Mouse (Mus musculus): ENCODE data around the gene Fgf22.

The Fgf22 gene

DNA sequence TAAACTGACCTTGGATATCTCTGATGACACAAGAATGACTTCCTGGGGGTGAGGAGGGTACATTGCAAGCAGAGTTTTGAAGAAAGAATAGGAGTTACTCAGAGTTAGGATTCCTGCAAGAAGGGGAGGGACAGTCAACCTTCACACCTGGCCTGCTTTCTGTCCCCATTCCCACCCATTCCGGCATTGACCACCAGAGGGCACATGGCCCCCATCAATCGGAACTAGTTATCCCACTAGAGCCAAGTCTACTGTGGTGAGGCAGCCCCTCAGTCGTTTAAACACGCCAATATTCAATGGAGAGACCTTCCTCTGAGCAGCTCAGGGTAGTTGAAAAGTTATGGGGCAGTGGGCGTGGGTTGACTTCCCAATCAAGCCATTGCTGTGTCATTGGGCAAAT, 13.5 kb downstream of the Fgf22 start:
- peak; percentile 54 to 62 for DNase-seq

DNA sequence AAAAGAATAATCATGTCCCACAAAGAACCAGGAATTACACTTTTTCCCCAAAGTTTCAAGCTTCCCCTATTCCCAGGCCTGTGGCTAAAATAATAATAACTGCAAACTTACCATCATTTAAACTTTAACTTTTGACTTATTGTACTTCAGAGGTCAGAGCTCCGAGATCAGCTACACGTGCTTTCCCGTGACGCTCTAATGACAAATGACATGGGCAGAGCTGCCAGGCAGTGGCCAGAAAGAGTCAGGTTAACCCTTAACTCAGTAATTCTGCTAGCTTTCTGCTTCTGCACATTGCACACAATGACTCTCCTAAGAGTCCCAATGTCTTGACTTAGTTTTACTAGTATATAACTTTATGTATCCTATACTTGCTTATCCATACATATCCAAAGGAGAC, 14.5 kb downstream of the Fgf22 start:
- no peak for DNase-seq

- DNase-seq: no peak
These were observed 17.4 kb downstream of the Fgf22 start for GRCm38 (mm10) chr10:79772320-79772719.

- DNase-seq: no peak
These were observed 18.3 kb downstream of the Fgf22 start for GRCm38 (mm10) chr10:79773208-79773607.

GRCm38 (mm10) chr10:79774486-79775279, 19.8 kb downstream of the Fgf22 start:
- no peak for DNase-seq

DNA sequence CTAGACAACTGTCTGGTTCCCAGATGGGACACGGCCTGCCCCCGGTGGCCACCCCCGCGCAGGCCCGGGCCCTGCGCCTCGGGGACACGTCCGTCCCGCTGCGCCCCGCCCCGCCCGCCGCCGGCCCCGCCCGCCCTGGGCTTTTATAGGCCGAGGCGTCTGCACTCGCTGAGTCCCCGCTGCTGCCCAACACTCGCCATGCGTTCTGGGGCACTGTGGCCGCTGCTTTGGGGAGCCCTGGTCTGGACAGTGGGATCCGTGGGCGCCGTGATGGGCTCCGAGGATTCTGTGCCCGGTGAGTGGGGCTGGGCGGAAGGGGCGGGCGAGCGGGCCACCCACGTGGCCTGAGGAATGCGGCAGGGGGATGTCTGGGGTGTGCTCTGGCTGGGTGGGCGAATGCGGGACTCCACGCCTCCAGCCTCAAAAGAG, 22.2 kb downstream of the Fgf22 start, which contains the start of gene Fstl3:
Gene Fstl3, plus strand, starts transcription at position 170 of the 429 bp plus-strand sequence.
- no peak for DNase-seq

GRCm38 (mm10) chr10:79778006-79778405, 23.1 kb downstream of the Fgf22 start:
- DNase-seq: no peak

- no peak for DNase-seq
These were observed 24.3 kb downstream of the Fgf22 start for GRCm38 (mm10) chr10:79779193-79779592.

DNA sequence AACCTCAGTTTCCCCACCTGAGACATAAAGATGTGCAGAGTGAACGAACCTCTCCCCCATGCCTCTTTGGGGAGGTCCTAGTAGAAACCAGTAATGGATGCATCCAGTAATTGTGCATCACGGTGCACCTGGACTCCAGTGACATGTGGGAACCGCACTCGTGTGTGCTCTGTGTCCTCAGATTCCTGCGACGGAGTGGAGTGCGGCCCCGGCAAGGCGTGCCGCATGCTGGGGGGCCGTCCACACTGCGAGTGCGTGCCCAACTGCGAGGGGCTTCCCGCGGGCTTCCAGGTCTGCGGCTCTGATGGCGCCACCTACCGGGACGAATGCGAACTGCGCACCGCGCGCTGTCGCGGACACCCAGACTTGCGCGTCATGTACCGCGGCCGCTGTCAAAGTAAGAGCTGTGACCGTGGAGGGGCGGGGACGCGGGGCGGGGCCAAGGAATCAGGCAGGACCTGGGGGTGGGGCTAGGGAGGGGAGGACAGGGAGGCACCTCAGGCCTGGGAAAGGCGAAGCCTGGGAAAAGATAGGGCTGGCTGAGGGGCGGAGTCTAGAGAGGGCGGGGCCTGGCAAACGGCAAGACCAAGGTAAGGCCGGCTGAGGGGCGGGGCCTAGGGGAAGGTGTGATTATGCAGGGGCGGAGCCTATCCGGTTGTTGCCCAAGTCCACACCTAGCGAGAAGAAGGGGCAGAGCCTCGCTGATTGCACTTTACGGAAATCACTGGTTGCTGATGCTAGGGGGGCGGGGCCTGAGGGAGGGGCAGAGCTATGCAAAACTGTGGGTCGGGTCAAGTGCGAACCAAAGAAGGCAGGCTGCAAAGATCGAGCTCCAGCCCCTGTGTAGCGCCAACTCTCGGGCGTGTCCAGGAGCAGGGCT, 25.1 kb downstream of the Fgf22 start:
- peak; percentile 85 to 90 for DNase-seq

- DNase-seq: no peak
These were observed 25.8 kb downstream of the Fgf22 start for GRCm38 (mm10) chr10:79780664-79781015.

DNA sequence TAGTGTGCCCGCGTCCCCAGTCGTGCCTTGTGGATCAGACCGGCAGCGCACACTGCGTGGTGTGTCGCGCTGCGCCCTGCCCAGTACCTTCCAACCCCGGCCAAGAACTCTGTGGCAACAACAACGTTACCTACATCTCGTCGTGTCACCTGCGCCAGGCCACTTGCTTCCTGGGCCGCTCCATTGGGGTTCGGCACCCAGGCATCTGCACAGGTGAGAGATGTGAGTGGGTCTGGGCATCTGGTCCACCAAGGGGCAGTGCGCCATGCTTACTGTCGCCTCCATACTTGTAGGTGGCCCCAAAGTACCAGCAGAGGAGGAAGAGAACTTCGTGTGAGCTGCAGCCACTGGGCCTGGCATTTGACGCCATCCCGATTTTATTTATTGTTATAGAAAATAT, 26.3 kb downstream of the Fgf22 start:
- no peak for DNase-seq

DNA sequence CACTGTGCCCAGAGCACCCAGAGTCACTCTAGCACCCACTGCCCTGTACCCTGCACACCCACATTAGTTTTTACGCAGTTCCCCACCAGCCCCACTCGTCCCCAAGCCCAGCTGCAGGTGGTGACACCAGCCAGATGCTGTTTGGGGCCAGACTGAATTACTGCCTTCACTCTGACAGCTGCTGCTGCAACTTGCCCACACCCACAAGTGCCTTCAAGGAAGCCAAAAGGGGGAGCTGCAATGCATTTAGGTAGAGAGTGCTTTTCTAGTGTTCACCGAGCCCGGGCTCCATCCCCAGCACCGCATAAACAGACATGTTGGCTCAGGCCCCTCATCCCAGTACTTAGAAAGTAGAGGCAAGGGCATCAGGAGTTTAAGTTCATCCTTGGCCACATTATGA, 27.1 kb downstream of the Fgf22 start:
- DNase-seq: peak; percentile 48 to 70

- DNase-seq: no peak
These were observed 28.2 kb downstream of the Fgf22 start for GRCm38 (mm10) chr10:79783050-79783449.

DNA sequence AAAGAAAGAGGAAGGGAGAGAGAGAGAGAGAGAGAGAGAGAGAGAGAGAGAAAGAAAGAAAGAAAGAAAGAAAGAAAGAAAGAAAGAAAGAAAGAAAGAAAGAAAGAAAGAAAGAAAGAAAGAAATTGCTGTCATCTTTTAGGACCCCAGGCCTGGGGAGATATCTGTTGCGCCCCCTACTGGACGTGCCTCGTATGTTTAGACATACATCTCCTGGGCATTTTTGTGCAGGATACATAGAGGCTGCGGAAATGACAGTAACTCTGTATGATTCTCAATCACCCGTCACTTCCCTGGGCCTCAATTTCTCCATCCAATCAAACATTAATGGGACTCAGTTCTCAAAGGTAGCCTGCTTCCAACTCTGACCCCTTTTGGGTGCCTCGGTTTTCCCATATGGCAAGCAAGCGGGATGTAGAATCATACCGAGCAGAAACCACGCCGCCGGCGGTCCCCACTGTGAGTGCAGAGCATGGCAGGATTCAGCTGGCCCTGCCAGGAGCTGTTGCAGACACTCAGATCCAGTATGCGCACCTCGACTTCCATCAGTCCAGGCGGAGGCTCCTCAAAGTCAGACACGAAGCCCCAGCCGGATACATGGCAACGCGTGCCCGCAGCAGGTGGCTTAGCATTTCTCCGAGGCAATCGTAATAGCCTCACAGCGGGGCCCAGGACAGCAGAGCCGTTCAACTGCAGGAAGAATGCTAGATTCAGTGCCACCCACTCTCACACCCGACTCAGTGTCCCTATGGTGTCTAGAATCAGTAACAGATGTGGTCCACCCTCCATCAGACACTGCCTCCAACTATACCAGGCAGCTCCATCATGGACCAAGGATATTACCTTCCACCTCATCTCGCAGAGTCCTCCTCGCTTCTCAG, 29.3 kb downstream of the Fgf22 start:
- no peak for DNase-seq

DNA sequence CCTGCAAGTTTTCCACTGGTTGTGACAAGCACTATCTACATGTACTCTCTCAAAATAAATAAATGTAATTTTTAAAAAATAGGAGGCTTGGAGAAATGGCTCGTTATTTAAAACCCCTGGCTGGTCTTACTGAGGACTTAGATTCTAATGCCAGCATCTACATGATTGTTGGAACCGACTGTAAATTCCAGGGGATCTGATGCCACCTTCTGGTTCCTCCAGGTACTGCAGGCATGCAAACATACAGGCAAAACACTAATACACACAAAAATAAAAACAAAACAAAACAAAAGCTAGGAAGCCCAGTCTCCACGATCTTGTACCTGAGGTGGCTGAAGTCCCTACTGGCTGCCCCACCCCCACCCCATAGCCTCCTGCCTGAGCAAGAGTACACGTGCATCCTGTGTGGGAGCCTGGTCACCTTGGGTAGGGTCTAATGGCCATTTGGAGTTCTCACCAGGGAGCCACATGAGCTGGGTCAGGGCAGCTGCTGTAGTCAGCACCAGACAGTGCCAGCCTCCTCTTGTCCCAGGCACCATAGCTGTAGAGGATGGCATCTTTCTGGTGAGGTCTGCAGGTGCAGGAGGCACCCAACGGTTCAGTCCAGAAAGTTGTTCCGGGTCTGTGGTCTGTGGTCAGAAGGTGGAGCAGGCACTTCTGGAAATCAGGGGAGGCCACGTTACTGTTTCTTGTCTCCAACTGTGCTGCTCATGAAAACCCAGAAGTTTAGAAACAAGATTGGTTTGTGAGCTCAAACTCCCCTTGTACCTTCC, 33.7 kb downstream of the Fgf22 start:
- peak in 1 of 2 experiments; percentile 59 for DNase-seq

DNA sequence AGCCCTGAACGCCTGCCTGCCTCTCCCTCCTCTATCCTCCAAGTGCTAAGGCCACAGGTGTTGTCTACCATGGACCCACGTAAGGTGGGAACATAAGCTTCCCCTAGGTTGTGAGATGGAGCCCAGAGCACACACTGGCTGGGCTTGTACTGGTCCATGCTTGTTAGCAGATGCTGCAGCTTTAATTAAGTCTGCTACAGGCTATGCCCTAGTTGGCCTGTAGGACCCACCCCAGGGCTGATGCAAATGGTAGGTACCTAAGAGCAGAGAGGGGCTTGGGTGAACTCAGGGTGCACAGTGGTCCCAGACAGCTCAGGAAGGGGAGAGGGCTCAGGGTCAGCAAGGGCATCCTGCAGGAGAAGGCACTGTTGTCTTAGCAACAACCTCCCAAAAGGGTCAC, 34.7 kb downstream of the Fgf22 start:
- no peak for DNase-seq

GRCm38 (mm10) chr10:79790861-79791260, 36.0 kb downstream of the Fgf22 start, which contains the start of gene Prss57:
Gene Prss57 (minus strand): TSS chr10:79790961.
- DNase-seq: no peak

- no peak for DNase-seq
These were observed 37.6 kb downstream of the Fgf22 start for GRCm38 (mm10) chr10:79792339-79793040.

DNA sequence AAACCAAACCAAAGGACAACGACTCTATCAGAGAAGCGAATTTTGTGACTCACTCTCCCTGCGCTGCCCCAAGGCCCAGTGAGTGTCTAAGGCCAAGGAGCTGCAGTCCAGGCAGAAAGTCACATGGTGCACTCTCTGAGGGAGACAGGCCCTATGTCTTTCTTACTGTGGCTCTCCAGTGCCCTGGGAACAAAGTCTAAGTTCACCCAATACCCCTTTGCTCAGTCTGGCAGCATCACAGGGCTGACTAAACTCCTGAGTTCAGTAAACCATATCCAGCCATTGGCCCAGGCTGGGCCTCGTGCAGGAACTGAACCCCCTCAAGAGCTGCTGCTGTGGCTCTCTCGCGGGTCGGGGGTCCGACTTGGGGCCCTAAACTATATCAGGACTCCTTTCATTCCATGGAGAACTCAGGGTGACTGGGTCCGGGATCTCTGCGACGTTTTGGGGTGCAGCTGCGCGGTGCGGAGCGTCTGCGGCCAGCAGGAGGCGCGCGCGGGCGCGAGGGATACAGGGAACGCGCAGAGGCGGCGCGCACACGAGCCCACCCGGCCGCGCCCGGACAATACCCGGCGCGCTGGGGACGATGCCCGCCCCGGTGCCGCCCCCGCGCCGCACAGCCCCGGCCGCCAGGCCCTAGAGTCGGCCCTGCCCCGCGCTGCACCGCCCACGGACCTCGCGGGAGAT, 38.3 kb downstream of the Fgf22 start, which contains the start of gene Palm:
Gene Palm, plus strand, starts transcription at position 522 of the 687 bp plus-strand sequence.
- peak; percentile 50 to 57 for DNase-seq

DNA sequence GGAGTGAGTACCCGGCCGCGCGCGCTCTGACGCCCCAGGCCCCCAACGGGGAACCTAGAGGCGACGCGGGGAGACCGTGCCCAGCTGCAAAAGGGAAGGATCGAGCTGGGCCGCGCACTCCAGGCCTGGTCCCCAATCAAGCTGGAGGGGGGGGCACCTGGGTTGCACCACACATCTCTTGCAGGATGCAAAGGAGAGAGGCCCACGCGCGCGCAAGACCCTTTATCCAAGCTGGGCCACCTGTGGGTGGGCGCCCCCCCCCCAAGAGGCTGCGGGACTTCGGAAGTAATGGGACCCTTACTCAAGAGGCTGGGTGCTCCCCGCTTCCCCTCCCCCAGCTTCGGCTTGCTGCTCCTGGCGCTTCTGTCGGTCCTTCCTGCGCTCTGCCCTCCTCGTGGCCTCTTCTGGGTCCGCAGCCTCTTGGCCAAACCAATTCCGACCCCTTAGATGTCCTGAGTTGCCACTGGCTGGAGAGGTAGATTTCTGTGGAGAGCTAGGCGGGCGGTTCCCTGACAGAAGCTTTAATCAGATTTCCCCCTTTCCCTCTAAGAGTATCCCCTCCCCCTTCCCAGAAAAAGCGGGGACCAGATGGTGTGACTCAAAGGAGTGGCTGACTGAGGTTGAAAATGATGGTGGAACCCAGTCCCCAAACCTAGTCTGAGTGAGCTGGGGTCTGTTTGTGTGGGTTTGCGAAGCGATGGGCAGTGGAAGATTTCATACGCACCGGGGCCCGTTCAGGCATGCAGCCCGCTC, 39.0 kb downstream of the Fgf22 start:
- DNase-seq: peak; percentile 32 to 34
